Mouse (Mus musculus): ENCODE results near the gene 1110008P14Rik.

The 1110008P14Rik gene

DNA sequence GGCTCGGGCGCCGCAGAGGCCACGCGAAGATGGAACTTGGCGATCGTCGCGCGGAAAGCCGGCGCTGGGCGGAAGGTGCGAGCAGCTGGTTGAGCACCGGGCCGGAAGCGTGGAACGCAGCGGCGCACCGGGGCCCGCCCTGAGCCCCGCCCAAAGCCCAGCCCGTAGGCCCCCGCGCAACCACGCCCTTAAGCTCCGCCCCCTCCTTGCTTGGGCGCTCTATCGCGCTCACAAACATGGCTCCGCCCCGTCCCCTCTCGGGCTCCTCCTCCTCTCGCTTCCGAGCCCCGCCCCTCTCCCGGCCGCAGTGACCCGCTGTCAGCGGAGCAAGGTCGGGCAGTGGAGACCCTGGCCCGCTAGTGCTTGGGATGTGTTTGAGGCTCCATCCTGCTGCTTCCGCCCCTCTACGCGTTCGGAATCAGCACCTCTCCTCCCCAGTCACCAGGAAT is at the start of gene 1110008P14Rik:
TSS of gene 1110008P14Rik (minus strand) at position 164 of the 449 bp plus-strand sequence.
- peak; percentile 92 for DNase-seq (ENCODE audit: low spot score)

GRCm38 (mm10) chr2:32430701-32431676 is 49.3 kb upstream of the 1110008P14Rik start:
- no peak for DNase-seq (ENCODE audit: low spot score)

- DNase-seq (ENCODE audit: low spot score): no peak
Observed at GRCm38 (mm10) chr2:32429215-32429891, 47.6 kb upstream of the 1110008P14Rik start.

GRCm38 (mm10) chr2:32428262-32428722 is 46.6 kb upstream of the 1110008P14Rik start:
- no peak for DNase-seq (ENCODE audit: low spot score)

DNA sequence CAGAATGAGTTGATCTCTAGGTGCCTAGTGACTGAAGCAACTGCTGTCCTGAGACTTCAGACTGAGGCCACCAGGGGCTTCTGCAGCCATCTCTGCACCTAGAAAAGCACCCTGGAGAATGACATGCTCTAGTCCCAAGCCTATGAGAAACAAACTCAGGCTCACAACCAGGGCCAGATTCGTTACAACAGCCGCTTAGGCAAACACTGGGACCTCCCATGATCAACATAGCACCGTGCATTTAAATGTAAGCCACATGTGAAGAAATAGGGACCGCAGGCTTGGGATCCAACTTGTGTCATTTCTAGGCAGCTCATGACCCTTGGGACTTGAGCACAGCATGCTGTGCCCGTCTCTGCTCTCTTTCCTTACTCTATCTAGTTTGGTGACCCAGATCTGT is 46.0 kb upstream of the 1110008P14Rik start:
- DNase-seq (ENCODE audit: low spot score): no peak

GRCm38 (mm10) chr2:32426141-32426540 is 44.4 kb upstream of the 1110008P14Rik start:
- no peak for DNase-seq (ENCODE audit: low spot score)

- no peak for DNase-seq (ENCODE audit: low spot score)
Observed at GRCm38 (mm10) chr2:32425568-32425967, 43.8 kb upstream of the 1110008P14Rik start.

DNA sequence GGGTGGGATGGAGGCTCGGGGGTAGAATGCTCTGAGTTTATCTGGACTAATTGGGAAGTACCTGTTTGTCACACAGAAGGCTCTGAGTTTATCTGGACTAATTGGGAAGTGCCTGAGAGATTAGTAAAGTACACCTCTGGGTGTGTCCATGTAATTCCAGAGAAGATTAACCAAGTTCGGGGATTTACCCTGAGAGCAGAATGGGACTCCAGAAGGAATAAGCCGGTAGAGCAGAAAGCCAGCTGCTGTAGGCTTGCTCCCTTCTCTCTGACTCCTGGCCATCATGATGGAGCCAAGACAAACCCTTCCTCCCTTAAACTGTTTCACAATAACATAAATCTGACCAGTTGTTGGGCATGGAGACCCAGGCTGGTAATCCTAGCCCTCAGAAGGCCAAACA is 43.1 kb upstream of the 1110008P14Rik start:
- no peak for DNase-seq (ENCODE audit: low spot score)

DNA sequence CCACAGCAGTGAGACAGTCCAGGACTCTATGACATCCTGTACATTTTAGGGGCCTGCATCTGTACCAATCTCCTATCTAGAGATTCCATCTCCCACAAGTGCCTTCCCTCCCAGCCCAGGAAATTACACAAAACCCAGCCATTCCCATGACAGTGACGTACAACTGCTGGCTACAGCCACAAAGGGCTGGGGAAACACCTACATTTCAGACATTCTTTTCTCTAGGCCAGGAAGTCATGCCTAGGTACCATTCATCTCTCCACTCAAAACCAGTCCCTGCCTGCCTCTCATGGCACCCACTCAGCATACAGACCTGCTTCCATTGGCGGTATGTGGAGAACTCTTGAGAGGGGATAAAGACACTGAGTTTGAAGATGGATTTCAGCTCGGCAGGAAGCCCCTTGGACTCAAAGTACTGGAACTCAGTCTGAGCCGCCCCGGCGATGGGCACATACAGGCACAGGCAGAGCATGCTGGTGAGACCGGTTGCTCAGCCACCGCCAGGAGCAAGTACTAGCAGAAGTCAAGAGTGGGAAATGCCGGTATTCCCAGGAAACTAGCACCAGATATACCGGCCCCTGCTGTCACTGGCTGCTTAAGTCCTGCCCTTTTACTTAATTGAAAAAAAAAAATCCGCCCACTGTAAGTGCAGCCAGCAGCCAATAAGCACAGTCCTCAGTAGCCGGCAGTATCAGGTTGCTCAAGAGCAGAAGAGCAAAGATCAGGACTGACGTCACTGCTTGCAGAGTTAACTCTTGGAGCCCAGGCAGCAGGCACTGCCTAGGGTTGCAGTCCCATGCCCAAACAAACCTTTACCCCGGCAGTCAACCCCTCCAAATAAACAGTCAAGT is 42.0 kb upstream of the 1110008P14Rik start:
- peak; percentile 45 for DNase-seq (ENCODE audit: low spot score)

DNA sequence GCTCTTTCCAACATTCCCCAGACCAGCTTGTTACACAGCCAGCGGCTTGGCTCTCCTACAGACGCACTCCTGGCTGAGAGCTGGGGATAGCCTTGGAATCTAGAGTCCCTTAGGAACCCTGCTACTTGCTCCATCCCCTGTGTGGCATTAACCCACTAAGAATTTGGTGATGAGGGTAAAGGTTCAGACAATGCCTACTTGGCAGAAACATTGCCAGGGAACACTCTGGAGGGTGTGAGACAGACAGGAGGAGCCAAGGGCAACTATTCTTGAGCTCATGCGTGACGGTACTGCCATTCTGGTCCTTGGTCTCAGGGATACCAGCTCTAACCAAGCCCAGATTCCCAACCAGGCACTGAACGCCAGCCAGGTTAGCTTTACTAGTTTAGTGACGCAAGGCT is 40.1 kb upstream of the 1110008P14Rik start:
- no peak for DNase-seq (ENCODE audit: low spot score)

DNA sequence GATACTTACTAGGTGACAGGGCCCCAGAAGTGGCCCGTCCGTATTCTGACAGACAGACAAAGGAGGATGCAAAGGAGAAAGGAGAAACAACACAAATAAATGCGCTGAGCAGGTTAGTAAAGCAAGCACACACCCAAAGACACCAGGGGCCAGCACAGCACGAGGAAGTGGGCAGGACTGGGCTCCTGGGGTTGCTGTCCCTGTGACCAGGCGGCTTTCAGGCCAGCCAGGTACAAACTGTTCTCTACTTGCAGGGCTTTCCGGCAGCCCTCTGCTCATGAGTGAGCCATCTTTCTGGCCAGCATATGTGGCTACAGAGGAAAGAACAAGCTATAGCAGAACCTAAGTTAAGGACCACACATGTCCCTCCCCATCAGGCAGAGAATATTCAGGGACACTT is 38.9 kb upstream of the 1110008P14Rik start:
- no peak for DNase-seq (ENCODE audit: low spot score)

- DNase-seq (ENCODE audit: low spot score): no peak
Observed at GRCm38 (mm10) chr2:32420066-32420608, 38.4 kb upstream of the 1110008P14Rik start.

DNA sequence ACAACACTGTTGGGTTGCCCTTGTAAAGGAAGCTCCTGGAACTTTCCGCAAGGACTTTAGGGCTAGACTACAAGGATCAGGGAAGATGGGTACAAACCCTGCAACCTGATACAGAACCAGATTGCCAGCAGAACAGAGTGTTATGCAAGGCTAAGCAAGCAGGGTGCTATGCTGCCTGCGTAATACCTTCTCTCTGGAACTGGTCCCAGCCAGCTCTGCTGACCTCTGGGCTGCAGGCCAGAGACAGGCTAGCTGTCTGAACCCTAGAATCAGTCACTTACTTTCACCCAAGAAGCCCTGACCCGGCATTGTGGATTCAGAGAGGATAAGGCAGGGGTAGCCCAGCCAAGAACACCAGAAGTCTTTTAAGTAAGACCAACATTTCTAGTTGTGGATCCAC is 37.6 kb upstream of the 1110008P14Rik start:
- no peak for DNase-seq (ENCODE audit: low spot score)

GRCm38 (mm10) chr2:32418430-32419151 is 36.9 kb upstream of the 1110008P14Rik start:
- no peak for DNase-seq (ENCODE audit: low spot score)

GRCm38 (mm10) chr2:32417486-32417885 is 35.7 kb upstream of the 1110008P14Rik start:
- no peak for DNase-seq (ENCODE audit: low spot score)

DNA sequence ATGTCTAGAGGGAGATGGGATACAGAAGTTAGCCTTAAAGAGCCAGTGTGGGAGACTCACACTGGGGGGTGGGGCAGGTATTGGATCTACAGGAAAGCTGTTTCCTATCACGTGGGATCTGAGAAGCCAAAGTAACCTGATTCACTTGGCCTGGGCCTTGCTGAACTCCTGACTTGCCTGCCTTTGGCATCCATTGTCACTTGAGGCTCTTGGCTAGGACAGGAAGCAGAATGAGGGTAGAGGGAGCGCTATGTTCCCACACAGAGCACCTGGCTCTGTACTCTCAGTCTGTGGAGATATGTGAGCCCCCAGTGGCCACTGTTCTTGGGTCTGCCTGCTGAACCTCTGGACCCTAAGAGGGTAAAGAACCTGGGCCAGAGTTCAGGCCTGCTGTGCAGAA is 34.8 kb upstream of the 1110008P14Rik start:
- DNase-seq (ENCODE audit: low spot score): no peak

- no peak for DNase-seq (ENCODE audit: low spot score)
Observed at GRCm38 (mm10) chr2:32415801-32416200, 34.1 kb upstream of the 1110008P14Rik start.

DNA sequence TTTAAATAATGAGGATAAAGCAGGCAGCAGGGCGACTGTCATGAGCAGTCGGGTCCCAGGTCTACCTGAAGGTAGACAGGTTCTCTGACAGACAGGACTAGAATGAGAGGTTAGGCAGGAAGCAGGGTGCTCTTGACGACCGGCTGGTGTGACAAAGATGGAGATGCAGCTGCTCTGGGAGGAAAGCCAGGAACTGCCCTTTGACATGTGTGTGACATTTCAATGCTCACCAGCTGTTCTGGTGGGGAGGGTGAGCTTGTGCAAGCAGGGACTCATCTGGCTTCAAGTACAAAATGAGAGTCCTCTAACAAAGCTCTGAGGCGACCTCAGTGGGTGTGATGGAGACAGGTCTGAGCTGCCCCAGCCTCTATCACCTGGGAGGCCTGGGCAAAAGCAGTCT is 32.2 kb upstream of the 1110008P14Rik start:
- DNase-seq (ENCODE audit: low spot score): no peak

GRCm38 (mm10) chr2:32412742-32413531 is 31.2 kb upstream of the 1110008P14Rik start:
- DNase-seq (ENCODE audit: low spot score): no peak

- DNase-seq (ENCODE audit: low spot score): no peak
Observed at GRCm38 (mm10) chr2:32411407-32411806, 29.7 kb upstream of the 1110008P14Rik start.
